Mouse (Mus musculus) ES-E14 (cell line): Measurements from ENCODE around the gene Akr1b10. TPM values are rescaled to one million over a fixed set of nuclear protein-coding genes. Genes with fewer than 3 reads are reported as not detected.
"Not testable (repeated sequence)": the region's sequence is repeated elsewhere in the genome, so short reads cannot be mapped to it uniquely, and the experiment has no call there.

Experiments used
- DNase-seq: peaks from one replicate; pipeline ENCODE4 v3.0.0-alpha.2; 2013; ENCODE audit warnings: low read depth, low spot score
- H3K27ac ChIP-seq: 2 replicates; pipeline ENCODE4 v1.5.1; 2012; ENCODE audit warnings: low read depth, mild to moderate bottlenecking, low read length, moderate library complexity, mixed read lengths; ENCODE audit not compliant: poor library complexity, insufficient read depth, severe bottlenecking
- H3K36me3 ChIP-seq: 2 replicates; pipeline ENCODE4 v1.6.1; 2012; ENCODE audit warnings: mild to moderate bottlenecking, low read length, moderate library complexity, mixed read lengths; ENCODE audit not compliant: control insufficient read depth, poor library complexity, insufficient read depth, severe bottlenecking
- H3K4me1 ChIP-seq, 2 experiments: fragments of 150-350 bp in 1 of 2; sonication (generic) in 1 of 2; 2 replicates each; pipeline ENCODE4 v1.6.1; 2012; ENCODE audit warnings: low read length in 2 of 2, mild to moderate bottlenecking in 1 of 2, mixed read lengths in 1 of 2; ENCODE audit not compliant: control insufficient read depth in 2 of 2, insufficient read depth in 2 of 2, poor library complexity in 1 of 2
- H3K4me3 ChIP-seq, 2 experiments: fragments of 150-350 bp in 1 of 2; sonication (generic) in 1 of 2; 2 replicates each; pipeline ENCODE4 v1.5.1; 2012; ENCODE audit warnings: low read length in 2 of 2, low read depth in 1 of 2, mild to moderate bottlenecking in 1 of 2, mixed read lengths in 1 of 2; ENCODE audit not compliant: insufficient read depth in 1 of 2, poor library complexity in 1 of 2, severe bottlenecking in 1 of 2
- H3K9ac ChIP-seq: 2 replicates; pipeline ENCODE4 v1.6.1; 2012; ENCODE audit warnings: low read depth, mild to moderate bottlenecking, low read length, mixed read lengths; ENCODE audit not compliant: poor library complexity, insufficient read depth, severe bottlenecking
- H3K9me3 ChIP-seq: fragments of 150-350 bp; sonication (generic); 2 replicates; pipeline ENCODE4 v1.6.1; 2012; ENCODE audit warnings: low read depth, mild to moderate bottlenecking, low read length; ENCODE audit not compliant: control insufficient read depth, insufficient read depth
- CHD2 ChIP-seq: IDR thresholded peaks from 2 replicates; pipeline ENCODE4 v1.6.1; 2014; ENCODE audit warnings: mild to moderate bottlenecking, low read depth, low read length, inconsistent platforms
- HCFC1 ChIP-seq: IDR thresholded peaks from 2 replicates; pipeline ENCODE4 v1.6.1; 2012; ENCODE audit warnings: low read length, inconsistent platforms, borderline replicate concordance; ENCODE audit not compliant: insufficient read depth
- MAFK ChIP-seq: IDR thresholded peaks from 2 replicates; pipeline ENCODE4 v1.6.1; 2014; ENCODE audit warnings: mild to moderate bottlenecking, low read depth, low read length, inconsistent platforms; ENCODE audit not compliant: insufficient read depth
- ZC3H11A ChIP-seq: IDR thresholded peaks from 2 replicates; pipeline ENCODE4 v1.6.1; 2012; ENCODE audit warnings: low read depth, mild to moderate bottlenecking, inconsistent platforms, low read length, borderline replicate concordance
- ZNF384 ChIP-seq: IDR thresholded peaks from 2 replicates; pipeline ENCODE4 v1.6.1; 2012; ENCODE audit warnings: low read depth, low read length, inconsistent platforms
- in situ Hi-C, 2 experiments: fragments of 600-800 bp; cut with MboI; formaldehyde crosslinking; loops; one replicate each; pipeline ENCODE4 v1.15.1; 2025; ENCODE audit warnings: low sequenced_read_pairs in 2 of 2, inconsistent platforms in 1 of 2; ENCODE audit not compliant: unreplicated experiment in 2 of 2
- total RNA-seq: library from RNA; depleted of rRNA; stranded (reverse); fragments of 300-350 nt; gene quantifications from 2 replicates; pipeline ENCODE4 v1.2.3, GENCODE M21; 2012

Gene Akr1b10
- total RNA-seq, 1 experiment, result 16.2 TPM

- H3K4me3 ChIP-seq, result peak overlapping the region; percentile 4 to 41; a peak in 3 of 4 replicates
- in situ Hi-C loops, result loop anchor here in 1 of 2 experiments (10.0 kb wide), 1 partner anchor 51 kb away; no protein-coding TSS in a partner anchor
Measured at GRCm38 (mm10) chr6:34346096-34346898, 37.7 kb upstream of the Akr1b10 start.

GRCm38 (mm10) chr6:34350037-34350699, 33.9 kb upstream of the Akr1b10 start:
- in situ Hi-C loops, result no loop called here
- DNase-seq, result no peak

More at GRCm38 (mm10) chr6:34346096-34346898, 37.7 kb upstream of the Akr1b10 start:
- Histone ChIP-seq H3K27ac (no peak overlapping the region), H3K36me3 (no peaks in the 10 kb centered on the region), H3K9me3 (no peaks in the 10 kb centered on the region), H3K9ac (peak overlapping the region; percentile 55; the same call in 1 of the 2 replicates), H3K4me1 (peaks cover 4 to 13% of the 10 kb centered on the region in 2 experiments; a peak in 3 of 4 replicates)
- peak; percentile 84; the same call in 1 of the 2 replicates for TF ChIP-seq ZC3H11A
- no peak for TF ChIP-seq MAFK
- DNase-seq, result peak; percentile 86

GRCm38 (mm10) chr6:34351481-34351880, 32.5 kb upstream of the Akr1b10 start:
- H3K4me3 ChIP-seq, in situ Hi-C loops, DNase-seq: not testable (repeated sequence)

More at GRCm38 (mm10) chr6:34350037-34350699, 33.9 kb upstream of the Akr1b10 start:
- H3K27ac ChIP-seq, result no peak overlapping the region
- H3K9me3 ChIP-seq, result no peaks in the 10 kb centered on the region
- peaks cover 0 to 17% of the 10 kb centered on the region in 2 experiments; a peak in 2 of 4 replicates for H3K4me1 ChIP-seq
- no peak overlapping the region for H3K9ac ChIP-seq
- H3K36me3 ChIP-seq, result no peaks in the 10 kb centered on the region
- TF ChIP-seq ZNF384 (no peak), CHD2 (no peak), ZC3H11A (no peak), MAFK (no peak)
- no peak overlapping the region for H3K4me3 ChIP-seq

GRCm38 (mm10) chr6:34352401-34352800, 31.6 kb upstream of the Akr1b10 start:
- Histone ChIP-seq H3K4me3 (no peak overlapping the region), H3K9me3 (no peaks in the 10 kb centered on the region), H3K36me3 (no peaks in the 10 kb centered on the region), H3K4me1 (peaks cover 0 to 8% of the 10 kb centered on the region in 2 experiments; a peak in 2 of 4 replicates), H3K9ac (no peak overlapping the region), H3K27ac (no peak overlapping the region)
- no peak for TF ChIP-seq ZNF384
- no peak for TF ChIP-seq CHD2
- no peak for TF ChIP-seq HCFC1
- no peak for TF ChIP-seq MAFK
- no peak for DNase-seq
- in situ Hi-C loops, result no loop called here

More at GRCm38 (mm10) chr6:34351481-34351880, 32.5 kb upstream of the Akr1b10 start:
- not testable (repeated sequence) for H3K9me3 ChIP-seq, H3K4me1 ChIP-seq, H3K9ac ChIP-seq, H3K36me3 ChIP-seq, H3K27ac ChIP-seq
